Mouse (Mus musculus) brain, embryonic 14.5 days (tissue): Measurements from ENCODE around the gene Neurl2.

ENCODE experiments used
- CTCF ChIP-seq: fragments of 200-500 bp; IDR thresholded peaks from 2 replicates; pipeline ENCODE4 v1.5.1; 2012; ENCODE audit warnings: inconsistent platforms, mild to moderate bottlenecking, moderate library complexity, borderline replicate concordance; ENCODE audit not compliant: insufficient read depth, insufficient read length; ENCODE audit errors: extremely low read depth
- POLR2A ChIP-seq: fragments of 200-500 bp; IDR thresholded peaks from 2 replicates; pipeline ENCODE4 v1.6.1; 2012; ENCODE audit warnings: mild to moderate bottlenecking, inconsistent platforms, borderline replicate concordance; ENCODE audit not compliant: poor library complexity, insufficient read depth, insufficient read length, severe bottlenecking; ENCODE audit errors: extremely low read depth

- no peak for TF ChIP-seq CTCF
- TF ChIP-seq POLR2A = no peak
Observed at GRCm38 (mm10) chr2:164834531-164834930, 1.3 kb upstream of the Neurl2 start.
